Mouse (Mus musculus) urinary bladder, postnatal 36 days (tissue): ENCODE results near the gene Zfp541.

Experiments
- DNase-seq, 2 experiments: peaks; one replicate each; pipeline ENCODE4 v3.0.0; 2022; ENCODE audit warnings: low spot score in 2 of 2, mixed read lengths in 1 of 2

The Zfp541 gene

GRCm38 (mm10) chr7:16044531-16044930 lies 17.1 kb upstream of the Zfp541 start:
- DNase-seq: no peak

GRCm38 (mm10) chr7:16045538-16045937 lies 16.1 kb upstream of the Zfp541 start:
- DNase-seq: no peak

GRCm38 (mm10) chr7:16046101-16046480 lies 15.5 kb upstream of the Zfp541 start:
- DNase-seq: peak; percentile 35 to 60

GRCm38 (mm10) chr7:16046481-16047337 lies 14.9 kb upstream of the Zfp541 start:
- DNase-seq: peak; percentile 41 to 73

- DNase-seq: peak; percentile 69 to 84
These were observed 14.1 kb upstream of the Zfp541 start, which contains the start of gene Bicra for GRCm38 (mm10) chr7:16047338-16048146. Gene Bicra (minus strand): TSS chr7:16047921.

DNA sequence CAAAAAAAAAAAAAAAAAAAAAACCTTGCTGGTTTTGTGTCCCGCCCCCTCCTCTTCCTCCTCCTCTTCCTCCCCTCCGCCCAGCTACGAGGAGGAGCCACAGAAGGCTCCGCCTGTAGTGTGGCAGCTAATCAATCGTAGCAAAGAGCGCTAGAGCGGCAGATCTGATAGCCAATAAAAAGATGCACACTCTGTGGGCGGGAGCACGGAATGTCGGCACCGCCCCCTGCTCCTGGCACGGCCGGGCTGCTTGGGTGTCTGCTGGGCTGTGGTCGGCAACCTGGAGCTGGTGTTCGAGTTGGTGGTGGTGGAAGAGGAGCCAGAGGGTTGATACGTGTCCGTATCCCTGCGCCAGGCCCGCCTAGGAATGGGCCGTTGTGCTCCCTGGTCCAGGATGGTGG lies 13.4 kb upstream of the Zfp541 start:
- DNase-seq: peak; percentile 96 to 97

DNA sequence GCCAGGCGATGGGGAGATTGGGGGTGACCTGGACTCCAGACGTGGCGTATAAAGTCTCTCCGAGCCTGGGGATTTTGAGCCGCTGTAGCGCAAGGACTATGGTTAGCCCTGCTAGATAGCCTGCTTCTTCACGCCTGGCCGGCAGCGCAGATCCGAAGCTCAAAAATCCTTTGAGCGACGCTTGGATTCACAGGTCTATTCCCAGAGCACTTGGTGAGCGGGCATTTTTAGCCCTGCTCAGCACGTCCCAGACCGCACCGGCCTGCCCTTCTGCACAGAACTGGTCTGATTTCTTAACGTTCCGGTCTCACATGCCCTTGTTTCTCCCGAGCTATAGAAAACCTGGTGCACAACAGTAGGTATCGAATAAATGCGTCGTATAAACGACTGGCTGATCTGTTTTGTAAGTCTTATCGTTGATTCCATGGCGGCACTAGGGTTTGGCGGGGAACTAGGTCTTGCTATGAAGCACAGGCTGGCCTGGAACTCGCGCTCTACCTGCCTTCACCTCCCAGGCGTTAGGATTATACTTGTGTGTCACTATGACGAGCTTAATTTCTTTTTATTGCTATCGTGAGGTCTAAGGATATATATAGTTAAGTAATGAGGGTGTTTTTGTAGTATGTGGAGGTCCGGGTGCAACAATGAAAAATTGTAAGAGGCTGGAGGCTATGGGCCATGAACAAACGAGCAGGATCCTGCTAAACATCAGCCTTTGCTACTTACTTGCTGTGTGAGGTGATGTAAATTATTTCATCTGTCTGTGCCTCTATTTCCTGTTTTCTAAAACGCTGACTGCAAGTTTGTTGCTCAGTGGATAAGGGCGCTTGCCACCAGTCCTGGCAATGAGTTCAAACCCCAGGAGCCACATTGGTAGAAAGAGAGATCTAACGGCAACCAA lies 12.7 kb upstream of the Zfp541 start:
- no peak for DNase-seq

GRCm38 (mm10) chr7:16049576-16049915 lies 12.1 kb upstream of the Zfp541 start:
- no peak for DNase-seq

- no peak for DNase-seq
These were observed 11.0 kb upstream of the Zfp541 start for GRCm38 (mm10) chr7:16050600-16050999.

- DNase-seq: peak; percentile 63 to 74
These were observed 9.6 kb upstream of the Zfp541 start for GRCm38 (mm10) chr7:16051883-16052595.

DNA sequence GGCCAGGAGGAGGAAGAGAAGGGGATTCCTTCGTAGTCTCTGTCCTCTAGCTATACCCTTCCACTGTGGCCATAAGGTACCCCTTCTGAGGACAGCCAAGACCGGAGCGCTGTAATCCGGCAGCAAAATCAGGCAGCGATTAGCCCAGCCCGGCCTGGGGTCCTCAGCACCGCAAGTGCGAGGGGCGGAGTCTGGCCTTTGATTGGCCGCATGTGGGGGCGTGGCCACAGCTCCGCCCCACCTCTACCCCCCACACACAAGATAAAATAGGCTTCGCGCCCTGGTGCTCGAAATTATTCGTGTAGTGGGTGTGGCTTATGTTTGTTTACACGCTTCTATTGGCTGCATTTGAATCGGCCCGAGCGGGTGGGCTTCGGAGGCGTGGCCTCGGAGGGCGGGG lies 8.9 kb upstream of the Zfp541 start:
- peak; percentile 91 to 95 for DNase-seq

GRCm38 (mm10) chr7:16053105-16053504 lies 8.5 kb upstream of the Zfp541 start:
- no peak for DNase-seq

GRCm38 (mm10) chr7:16054966-16055365 lies 6.6 kb upstream of the Zfp541 start:
- DNase-seq: no peak

GRCm38 (mm10) chr7:16055665-16056064 lies 5.9 kb upstream of the Zfp541 start:
- no peak for DNase-seq

DNA sequence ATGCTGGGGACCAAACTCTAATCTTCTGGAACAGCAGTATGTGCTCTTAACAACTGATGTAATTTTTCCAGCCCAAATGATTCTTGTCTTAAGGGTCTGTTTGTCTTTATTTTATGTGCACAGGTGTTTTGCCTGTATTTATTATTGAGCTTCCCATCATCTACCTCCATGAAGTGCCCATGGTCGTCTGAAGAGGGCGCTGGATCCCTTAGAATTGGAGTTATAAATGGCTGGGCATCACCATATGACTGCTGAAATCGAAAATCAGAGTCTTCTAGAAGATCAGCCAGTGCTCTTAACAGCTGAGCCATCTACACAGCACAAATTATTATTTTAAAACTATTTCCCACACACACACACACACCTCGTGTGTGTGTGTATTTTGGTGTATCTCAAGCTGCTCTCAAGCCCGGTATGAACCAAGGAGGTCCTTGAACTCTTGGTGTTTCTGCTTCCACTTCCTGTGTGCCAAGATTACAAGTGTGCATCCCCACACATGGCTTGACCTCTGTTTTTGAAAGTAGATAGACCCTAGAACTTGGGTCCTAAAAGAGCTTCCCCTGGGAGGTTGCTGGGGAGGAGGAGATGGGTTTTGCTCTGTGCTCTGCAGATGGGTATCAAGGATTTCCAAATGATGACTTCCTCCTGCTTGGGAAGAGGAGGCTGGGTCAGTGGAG lies 5.0 kb upstream of the Zfp541 start:
- DNase-seq: no peak

DNA sequence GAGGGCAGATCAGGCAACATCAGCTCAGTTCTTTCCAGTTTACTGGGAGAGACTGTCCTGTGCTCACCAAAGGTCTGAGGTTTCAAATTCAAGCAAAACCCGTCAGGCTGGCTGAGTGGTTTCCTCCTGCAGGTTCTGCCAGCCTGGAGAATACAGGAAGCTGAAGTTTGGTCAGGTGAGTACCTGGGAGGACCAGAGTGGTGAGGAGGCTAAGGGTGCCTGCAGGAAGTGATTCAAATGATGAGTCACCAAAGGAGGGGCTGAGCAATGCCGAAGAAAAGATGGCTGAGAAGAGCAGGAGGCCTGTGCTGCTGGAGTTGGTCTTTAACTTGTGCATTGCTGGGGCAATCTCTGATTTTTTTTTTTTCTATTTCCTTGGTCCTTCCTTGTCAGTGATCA lies 4.5 kb upstream of the Zfp541 start:
- DNase-seq: peak; percentile 79 to 80

GRCm38 (mm10) chr7:16062099-16062420 lies 446 bp downstream of the Zfp541 start:
- no peak for DNase-seq

GRCm38 (mm10) chr7:16063490-16063889 lies 1.9 kb downstream of the Zfp541 start:
- no peak for DNase-seq

DNA sequence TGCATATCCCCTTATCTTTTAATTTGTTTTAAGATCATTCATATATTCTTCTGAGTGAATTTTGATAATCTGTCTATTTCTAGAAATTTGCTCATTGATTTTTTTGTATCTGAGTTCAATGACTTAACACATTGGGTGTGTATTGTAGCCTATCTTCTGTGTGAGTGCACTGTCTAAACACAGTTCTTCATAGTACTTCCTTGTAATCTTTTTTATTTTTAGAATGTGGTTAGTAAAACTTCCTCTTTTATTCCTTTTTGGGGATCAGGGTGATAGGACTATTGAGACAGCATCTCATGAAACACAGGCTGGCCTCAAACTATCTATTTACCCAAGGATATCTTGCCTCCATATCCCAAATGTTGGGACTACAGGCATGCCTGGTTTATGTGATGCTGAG lies 9.2 kb downstream of the Zfp541 start:
- no peak for DNase-seq

GRCm38 (mm10) chr7:16071906-16072305 lies 10.3 kb downstream of the Zfp541 start:
- no peak for DNase-seq

DNA sequence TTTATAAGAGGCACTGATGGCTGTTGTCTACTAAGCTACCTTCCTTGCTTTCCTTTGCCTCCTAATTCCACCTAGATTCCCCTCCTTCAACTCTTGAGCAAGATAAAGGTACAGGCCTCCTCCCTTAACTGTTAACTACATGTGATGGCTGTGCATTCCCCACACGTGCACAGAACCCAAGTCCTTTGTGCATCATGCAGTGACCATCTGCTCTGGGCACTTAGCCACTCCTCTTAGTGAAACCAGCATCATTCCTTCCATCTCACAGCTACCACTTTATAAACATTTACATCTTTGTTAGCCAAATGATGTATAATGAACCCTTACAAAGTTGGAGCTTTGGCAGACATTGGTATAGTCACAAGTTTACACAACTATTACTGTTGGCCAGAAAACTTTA lies 18.3 kb downstream of the Zfp541 start:
- DNase-seq: no peak
